Mouse (Mus musculus): Measurements from ENCODE around the gene Zfc3h1. TPM values are rescaled to one million over a fixed set of nuclear protein-coding genes. Genes with fewer than 3 reads are reported as not detected.

Gene Zfc3h1
- polyA plus RNA-seq (2012; rRNA removed): 32.7 and 46.8 TPM in 2 replicates

DNA sequence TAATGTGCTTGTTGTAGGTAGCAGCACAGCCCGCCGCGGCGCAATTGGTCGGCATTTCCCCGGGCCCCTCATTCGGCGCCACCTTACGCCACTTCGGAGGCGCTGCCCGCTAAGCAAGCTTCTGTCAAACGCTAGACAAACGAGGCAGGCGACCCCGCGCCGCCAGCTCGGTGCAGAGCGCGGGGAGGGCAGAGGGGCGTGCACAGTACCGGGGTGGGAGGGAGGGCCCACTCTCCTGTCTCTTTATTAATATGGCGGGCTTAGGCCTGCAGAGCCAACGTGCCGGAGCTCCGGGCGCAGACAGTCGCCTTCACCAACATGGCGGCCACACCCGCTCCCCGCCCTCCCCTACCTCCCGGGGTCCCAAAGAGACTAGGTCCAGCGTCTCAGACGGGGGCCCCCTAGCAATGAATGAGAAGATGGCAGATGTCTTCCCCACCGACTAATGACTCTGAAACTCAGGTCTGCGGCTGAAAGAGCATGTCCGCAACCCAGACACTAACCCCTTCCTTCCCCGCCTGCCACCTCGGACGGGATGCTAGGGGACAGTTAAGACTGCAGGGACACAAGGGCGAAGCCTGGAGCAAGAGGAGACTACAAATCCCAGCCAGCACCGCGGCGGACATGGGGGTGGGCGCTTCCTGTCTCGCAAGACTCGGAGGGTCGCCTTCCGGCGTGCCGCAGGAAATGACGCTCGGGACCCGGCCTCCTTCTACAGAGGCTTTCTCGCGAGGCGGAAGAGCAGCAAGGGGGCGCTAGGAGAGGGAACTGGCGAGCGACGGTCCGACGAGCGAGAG is at the start of gene Zfc3h1, which contains the start of gene Thap2:
TSS of gene Zfc3h1 (plus strand) at position 739 of the 797 bp plus-strand sequence.
TSS of gene Thap2 (minus strand) at position 223 of the 797 bp plus-strand sequence.
- H3K27me3 ChIP-seq (ENCODE audit: control insufficient read depth, insufficient read depth, low read length): no peaks in the 10 kb centered on the region
- peaks cover 4% of the 10 kb centered on the region for H3K4me1 ChIP-seq (replicated peaks; ENCODE audit: control insufficient read depth, insufficient read depth, low read length)
- H3K27ac ChIP-seq (ENCODE audit: control insufficient read depth, insufficient read depth, low read length): peak within 1 kb of the TSS; percentile 64
- under 1% methylated on average over 65 of the region's 65 CpGs for WGBS
- H3K4me3 ChIP-seq (ENCODE audit: control insufficient read depth, insufficient read depth, low read length): peak within 1 kb of the TSS; percentile 90
- DNase-seq: peak; percentile 96
- peaks cover 4% of the 10 kb centered on the region; the same call in 1 of the 2 replicates for H3K36me3 ChIP-seq (ENCODE audit: control insufficient read depth, insufficient read depth, low read length)
- TF ChIP-seq CTCF (IDR thresholded peaks at IDR 0.05; ENCODE audit: borderline replicate concordance, control insufficient read depth, extremely low read depth, insufficient read depth, low read length, poor library complexity) (peak; percentile 53), POLR2A (IDR thresholded peaks at IDR 0.05; ENCODE audit: control insufficient read depth, extremely low read depth, insufficient read depth, low read length, poor library complexity) (peak; percentile 90)

DNA sequence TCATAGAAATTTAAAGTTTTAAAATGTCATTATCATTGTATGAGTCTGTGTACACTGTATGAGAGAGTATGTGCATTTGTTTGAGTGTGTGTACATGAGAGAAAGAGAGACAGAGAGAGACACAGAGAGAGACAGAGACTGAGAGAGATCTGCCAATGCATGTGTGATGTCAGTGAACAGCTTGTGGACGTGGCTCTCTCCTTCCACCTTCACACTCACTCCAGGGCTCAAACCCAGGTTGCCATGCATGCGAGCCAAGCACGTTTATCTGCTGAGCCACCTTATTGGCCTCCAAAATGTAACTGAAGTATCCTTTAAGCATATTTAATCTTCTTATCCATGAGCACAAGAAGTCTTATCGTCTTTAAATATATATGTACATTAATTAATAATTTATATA is 47.9 kb upstream of the Zfc3h1 start:
- Histone ChIP-seq H3K27me3 (ENCODE audit: control insufficient read depth, insufficient read depth, low read length) (no peaks in the 10 kb centered on the region), H3K27ac (ENCODE audit: control insufficient read depth, insufficient read depth, low read length) (no peak overlapping the region), H3K4me1 (replicated peaks; ENCODE audit: control insufficient read depth, insufficient read depth, low read length) (no peaks in the 10 kb centered on the region), H3K4me3 (ENCODE audit: control insufficient read depth, insufficient read depth, low read length) (no peak overlapping the region), H3K36me3 (ENCODE audit: control insufficient read depth, insufficient read depth, low read length) (peaks cover 6% of the 10 kb centered on the region; the same call in 1 of the 2 replicates)
- TF ChIP-seq POLR2A (IDR thresholded peaks at IDR 0.05; ENCODE audit: control insufficient read depth, extremely low read depth, insufficient read depth, low read length, poor library complexity) (no peak), CTCF (IDR thresholded peaks at IDR 0.05; ENCODE audit: borderline replicate concordance, control insufficient read depth, extremely low read depth, insufficient read depth, low read length, poor library complexity) (no peak)
- 95% methylated on average over 4 of the region's 4 CpGs for WGBS
- no peak for DNase-seq

DNA sequence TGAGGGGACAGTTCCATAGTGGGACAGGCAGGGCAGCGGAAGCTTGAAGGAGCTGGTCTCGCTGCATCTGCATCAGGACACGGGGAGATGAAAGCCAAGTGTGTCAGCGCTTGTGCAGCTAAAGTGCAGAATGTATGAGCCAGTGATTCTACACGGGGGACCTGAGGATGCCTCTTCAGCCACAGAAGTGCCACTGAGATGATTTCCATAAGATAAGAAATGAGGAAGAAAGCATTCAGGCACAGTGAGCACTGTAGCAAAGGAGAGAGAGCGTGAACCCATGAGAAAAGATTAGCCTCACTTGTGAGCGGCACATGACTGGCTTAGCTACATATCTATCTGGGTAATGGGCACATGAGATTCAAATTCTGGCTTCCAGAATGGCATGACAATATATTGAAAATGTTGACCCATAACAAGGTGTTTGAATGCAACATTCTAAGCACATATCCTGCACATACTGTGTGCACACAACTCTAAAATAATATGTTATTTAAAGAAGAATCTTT is 44.9 kb upstream of the Zfc3h1 start:
- no peak for DNase-seq
- peaks cover 14% of the 10 kb centered on the region for H3K36me3 ChIP-seq (ENCODE audit: control insufficient read depth, insufficient read depth, low read length)
- no peaks in the 10 kb centered on the region for H3K4me1 ChIP-seq (replicated peaks; ENCODE audit: control insufficient read depth, insufficient read depth, low read length)
- no peak overlapping the region for H3K4me3 ChIP-seq (ENCODE audit: control insufficient read depth, insufficient read depth, low read length)
- no peaks in the 10 kb centered on the region for H3K27me3 ChIP-seq (ENCODE audit: control insufficient read depth, insufficient read depth, low read length)
- TF ChIP-seq POLR2A (IDR thresholded peaks at IDR 0.05; ENCODE audit: control insufficient read depth, extremely low read depth, insufficient read depth, low read length, poor library complexity) (no peak), CTCF (IDR thresholded peaks at IDR 0.05; ENCODE audit: borderline replicate concordance, control insufficient read depth, extremely low read depth, insufficient read depth, low read length, poor library complexity) (no peak)
- no peak overlapping the region for H3K27ac ChIP-seq (ENCODE audit: control insufficient read depth, insufficient read depth, low read length)
- WGBS: 76% methylated on average over 7 of the region's 7 CpGs

DNA sequence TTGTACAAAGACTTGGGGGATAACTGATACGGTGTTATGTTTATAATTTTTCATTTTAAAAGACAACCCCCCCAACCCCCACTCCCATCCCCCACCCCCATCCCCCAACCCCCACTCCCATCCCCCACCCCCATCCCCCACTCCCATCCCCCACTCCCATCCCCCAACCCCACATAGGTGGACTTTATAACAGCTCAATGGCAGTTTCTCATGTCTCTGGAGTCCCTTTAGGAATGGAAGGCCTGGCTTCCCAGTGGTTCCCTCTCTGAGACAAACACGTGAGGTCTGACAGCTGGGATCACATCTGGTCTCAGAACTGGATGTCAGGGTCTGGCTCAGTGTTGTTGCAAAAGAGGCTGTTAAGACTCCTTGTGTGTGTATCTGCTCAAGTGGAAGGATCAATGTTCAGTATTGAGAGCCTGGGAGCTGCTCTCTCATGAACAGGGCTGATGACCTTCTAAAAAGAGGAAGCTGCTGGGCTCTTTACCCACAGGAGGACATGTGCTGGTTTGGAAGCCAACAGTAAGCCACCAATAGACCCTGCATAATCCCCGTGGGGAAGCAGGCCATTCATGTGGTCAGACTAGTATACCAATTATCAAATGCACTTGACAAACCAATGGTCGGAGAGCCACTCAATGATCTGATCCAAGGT is 41.9 kb upstream of the Zfc3h1 start:
- Histone ChIP-seq H3K27me3 (ENCODE audit: control insufficient read depth, insufficient read depth, low read length) (no peaks in the 10 kb centered on the region), H3K27ac (ENCODE audit: control insufficient read depth, insufficient read depth, low read length) (no peak overlapping the region), H3K4me1 (replicated peaks; ENCODE audit: control insufficient read depth, insufficient read depth, low read length) (no peaks in the 10 kb centered on the region), H3K4me3 (ENCODE audit: control insufficient read depth, insufficient read depth, low read length) (no peak overlapping the region), H3K36me3 (ENCODE audit: control insufficient read depth, insufficient read depth, low read length) (peaks cover 18% of the 10 kb centered on the region)
- TF ChIP-seq POLR2A (IDR thresholded peaks at IDR 0.05; ENCODE audit: control insufficient read depth, extremely low read depth, insufficient read depth, low read length, poor library complexity) (no peak), CTCF (IDR thresholded peaks at IDR 0.05; ENCODE audit: borderline replicate concordance, control insufficient read depth, extremely low read depth, insufficient read depth, low read length, poor library complexity) (no peak)
- no peak for DNase-seq
- WGBS: 71% methylated on average over 4 of the region's 4 CpGs

DNA sequence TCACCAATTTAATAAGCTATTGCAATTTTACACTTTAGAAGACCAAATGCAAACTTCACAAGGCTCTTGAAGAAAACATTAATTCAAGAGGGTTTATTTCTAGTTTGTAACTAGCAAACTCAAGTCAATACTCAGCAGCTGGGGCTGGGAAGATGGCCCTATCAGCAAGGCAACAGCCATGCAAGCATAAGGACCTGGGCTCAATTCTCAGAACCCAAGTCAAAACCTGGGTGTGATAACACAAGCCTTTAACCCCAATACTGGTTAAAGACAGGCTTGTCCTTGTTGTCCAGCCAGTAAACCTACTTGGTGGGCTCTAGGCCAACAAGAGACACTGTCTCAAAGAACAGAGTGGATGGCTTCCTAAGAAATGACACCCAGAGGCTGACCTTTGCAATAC is 38.3 kb upstream of the Zfc3h1 start:
- Histone ChIP-seq H3K36me3 (ENCODE audit: control insufficient read depth, insufficient read depth, low read length) (peaks cover 17% of the 10 kb centered on the region), H3K4me1 (replicated peaks; ENCODE audit: control insufficient read depth, insufficient read depth, low read length) (no peaks in the 10 kb centered on the region), H3K27ac (ENCODE audit: control insufficient read depth, insufficient read depth, low read length) (no peak overlapping the region), H3K4me3 (ENCODE audit: control insufficient read depth, insufficient read depth, low read length) (no peak overlapping the region), H3K27me3 (ENCODE audit: control insufficient read depth, insufficient read depth, low read length) (no peaks in the 10 kb centered on the region)
- DNase-seq: no peak
- TF ChIP-seq CTCF (IDR thresholded peaks at IDR 0.05; ENCODE audit: borderline replicate concordance, control insufficient read depth, extremely low read depth, insufficient read depth, low read length, poor library complexity): no peak
- TF ChIP-seq POLR2A (IDR thresholded peaks at IDR 0.05; ENCODE audit: control insufficient read depth, extremely low read depth, insufficient read depth, low read length, poor library complexity): no peak

DNA sequence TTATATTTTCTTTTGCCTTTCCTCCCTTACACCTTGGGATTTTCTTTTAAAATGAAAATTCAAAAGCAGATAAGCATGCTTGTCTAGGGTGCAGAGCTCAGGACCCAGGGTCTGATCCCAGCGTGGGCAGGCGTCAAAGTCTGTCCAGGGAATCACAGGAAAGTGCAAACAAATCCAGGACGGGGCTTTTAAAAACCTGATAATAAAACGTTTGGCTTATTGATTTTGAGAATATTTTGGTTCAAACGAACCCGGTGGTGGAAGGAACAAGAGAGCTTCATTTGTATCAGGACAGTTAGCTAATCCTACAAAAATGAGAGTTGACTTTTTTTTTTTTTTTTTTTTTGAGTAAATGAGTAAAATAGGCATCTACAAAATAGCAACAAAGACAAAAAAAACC is 36.6 kb upstream of the Zfc3h1 start:
- Histone ChIP-seq H3K36me3 (ENCODE audit: control insufficient read depth, insufficient read depth, low read length) (peaks cover 3% of the 10 kb centered on the region; the same call in 1 of the 2 replicates), H3K4me3 (ENCODE audit: control insufficient read depth, insufficient read depth, low read length) (no peak overlapping the region), H3K4me1 (replicated peaks; ENCODE audit: control insufficient read depth, insufficient read depth, low read length) (no peaks in the 10 kb centered on the region), H3K27ac (ENCODE audit: control insufficient read depth, insufficient read depth, low read length) (no peak overlapping the region), H3K27me3 (ENCODE audit: control insufficient read depth, insufficient read depth, low read length) (no peaks in the 10 kb centered on the region)
- WGBS: 94% methylated on average over 6 of the region's 6 CpGs
- DNase-seq: no peak
- TF ChIP-seq POLR2A (IDR thresholded peaks at IDR 0.05; ENCODE audit: control insufficient read depth, extremely low read depth, insufficient read depth, low read length, poor library complexity): no peak
- no peak for TF ChIP-seq CTCF (IDR thresholded peaks at IDR 0.05; ENCODE audit: borderline replicate concordance, control insufficient read depth, extremely low read depth, insufficient read depth, low read length, poor library complexity)
